Mouse (Mus musculus): Measurements from ENCODE around the gene Nkain4. TPM values are rescaled to one million over a fixed set of nuclear protein-coding genes. Genes with fewer than 3 reads are reported as not detected.

Gene Nkain4
- not detected for polyA plus RNA-seq (2014; fragmentation: Illumina TruSeq; extraction: RNeasy Lipid Tissue Mini Kit (QIAGEN cat#74804); ENCODE audit: low read depth, low replicate concordance)

DNA sequence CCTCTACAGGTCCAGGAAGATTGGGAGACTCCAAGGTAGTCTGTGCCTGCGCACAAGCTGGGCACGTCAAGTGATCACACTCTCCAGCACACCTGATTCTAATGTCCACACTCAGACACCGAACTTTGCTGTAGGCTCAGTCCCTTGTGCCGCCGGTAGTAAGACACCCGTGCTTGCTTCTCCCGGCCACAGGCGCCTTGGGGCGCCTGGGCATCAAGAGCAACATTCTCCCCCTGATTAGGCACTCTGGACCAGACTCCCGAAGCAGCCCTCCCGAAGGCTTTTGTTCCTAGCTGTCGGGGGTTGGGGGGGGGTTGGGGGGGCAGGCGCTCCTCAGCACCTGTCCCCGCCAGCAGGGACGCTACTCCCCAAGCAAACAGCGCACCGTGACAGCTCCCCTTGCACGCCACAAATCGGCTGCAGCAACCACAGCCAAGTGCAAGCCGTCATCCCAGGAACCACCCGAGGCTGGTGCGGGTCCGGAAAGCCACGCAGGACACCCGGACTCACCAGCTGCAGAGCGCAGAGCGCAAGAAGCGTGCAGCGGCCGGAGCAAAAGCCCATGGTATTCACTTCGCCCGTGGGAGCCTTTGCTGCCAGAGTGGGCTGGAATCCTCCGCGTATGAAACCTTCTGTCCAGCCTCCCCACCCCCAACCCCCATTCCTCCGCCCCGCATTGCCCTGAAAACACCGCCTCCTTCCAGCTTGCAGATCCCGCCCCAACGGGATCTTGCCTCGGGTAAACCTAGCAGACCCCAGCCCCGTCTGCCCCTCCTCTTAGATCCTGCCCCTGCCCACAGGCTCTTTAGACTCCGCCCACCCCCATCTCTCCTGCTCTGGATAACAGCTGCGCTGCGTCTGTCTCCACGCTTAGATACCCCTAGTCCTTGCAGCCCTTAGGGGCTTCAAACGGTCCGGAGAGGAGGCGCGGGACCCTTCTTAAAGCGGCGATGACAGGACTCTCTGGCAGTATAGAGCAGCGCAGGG lies at the start of gene Nkain4:
Nkain4 (minus strand) TSS at position 639 of the 987 bp plus-strand sequence.

DNA sequence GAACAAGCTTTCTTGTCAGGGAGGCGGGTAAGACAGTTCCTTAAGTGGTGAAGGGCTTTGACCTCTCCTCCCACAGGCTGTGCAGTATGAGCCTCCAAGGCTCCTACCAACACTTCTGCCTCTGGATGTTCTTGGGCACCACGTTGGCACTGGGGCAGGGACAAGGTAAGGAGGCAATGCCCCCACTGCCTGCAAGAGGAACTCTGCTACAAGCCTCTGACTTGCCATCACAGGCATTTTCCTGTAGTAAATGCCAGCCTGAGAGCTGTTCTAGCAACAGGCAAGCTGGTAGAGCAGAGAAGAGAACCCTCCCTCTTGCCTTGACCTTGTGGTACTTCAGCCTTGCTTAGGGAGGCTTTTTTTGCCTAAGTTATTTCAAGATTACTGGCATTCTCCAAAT lies 31.9 kb upstream of the Nkain4 start, which contains the start of gene Col20a1:
Col20a1 (plus strand) TSS at position 87 of the 400 bp plus-strand sequence.

DNA sequence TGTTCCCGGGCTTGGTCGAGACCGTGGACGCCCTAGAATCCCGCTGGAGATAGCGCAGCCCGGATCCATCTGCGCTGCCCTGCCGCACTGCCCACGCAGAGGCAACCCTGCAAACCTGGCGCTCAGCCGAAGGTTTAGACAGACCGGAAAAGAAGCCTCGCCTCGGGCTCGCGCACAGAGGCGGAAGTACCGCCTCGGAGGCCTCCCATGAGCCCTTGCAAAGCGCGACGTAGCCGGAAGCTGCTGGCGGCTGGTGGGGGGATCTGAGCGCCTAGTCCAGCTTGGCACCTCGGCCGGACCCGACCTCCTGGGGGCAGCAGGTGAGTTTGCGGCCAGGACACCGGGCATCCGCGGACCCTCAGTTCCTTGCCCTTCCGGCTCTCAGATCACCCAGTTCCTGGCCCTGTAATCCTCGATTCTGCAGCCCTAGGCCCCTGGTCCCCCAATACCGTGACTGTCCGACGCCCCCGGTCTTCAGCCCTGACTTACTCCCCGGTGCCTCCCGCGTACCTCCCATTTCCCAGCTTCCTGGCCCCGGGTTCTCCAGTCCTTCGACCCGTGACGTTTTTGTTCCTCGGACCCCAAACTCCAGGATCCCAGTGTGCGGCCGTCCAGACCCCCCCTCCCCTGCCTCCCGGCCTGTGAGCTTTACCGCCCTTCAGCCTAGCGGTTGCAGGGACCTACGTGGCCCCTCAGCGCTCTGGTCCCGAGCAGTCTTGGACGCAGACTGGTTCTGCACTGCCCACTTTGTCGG lies 12.7 kb upstream of the Nkain4 start, which contains the start of gene Arfgap1:
Arfgap1 (plus strand) TSS at position 216 of the 754 bp plus-strand sequence.

GRCm38 (mm10) chr2:180928723-180929122 lies 25.8 kb downstream of the Nkain4 start, which contains the start of gene Birc7:
Birc7 (plus strand) TSS chr2:180929023.

DNA sequence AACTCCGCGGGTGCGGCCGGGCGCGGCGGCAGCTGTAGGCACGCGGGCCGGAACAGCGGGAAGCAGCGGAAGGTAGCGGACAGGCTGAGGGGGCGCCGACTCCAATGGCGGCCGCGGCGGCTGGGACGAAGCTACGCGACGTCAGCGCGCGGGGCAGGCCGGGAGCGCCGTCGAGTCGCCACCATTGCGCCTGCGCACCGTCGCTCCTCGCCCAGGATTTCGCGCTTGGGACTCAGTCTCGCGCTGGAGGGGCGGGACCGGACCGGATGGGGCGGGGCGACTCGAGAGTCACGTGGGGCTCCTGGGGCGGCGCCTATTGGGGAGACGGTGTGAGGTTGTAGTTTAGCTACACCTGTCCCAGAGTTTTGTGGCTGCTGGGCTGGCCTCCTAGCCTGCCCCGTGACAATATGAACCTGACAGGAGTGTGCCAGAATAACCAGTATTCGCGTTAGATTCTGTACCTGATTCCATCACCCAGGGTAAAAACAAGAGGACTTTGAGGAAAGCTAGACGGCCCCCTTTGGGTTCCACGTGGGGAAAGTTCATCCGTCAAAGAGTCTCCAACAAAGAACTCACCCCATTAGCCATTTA lies 33.6 kb downstream of the Nkain4 start, which contains the start of gene Ythdf1:
Ythdf1 (minus strand) TSS at position 140 of the 591 bp plus-strand sequence.

Other genes with a start within 250 kb of the Nkain4 start
- gene Dido1, start 244.7 kb downstream of the Nkain4 start, polyA plus RNA-seq (2014; fragmentation: Illumina TruSeq; extraction: RNeasy Lipid Tissue Mini Kit (QIAGEN cat#74804); ENCODE audit: low read depth, low replicate concordance): 17.3 TPM
- gene Gid8, start 244.6 kb downstream of the Nkain4 start, polyA plus RNA-seq (2014; fragmentation: Illumina TruSeq; extraction: RNeasy Lipid Tissue Mini Kit (QIAGEN cat#74804); ENCODE audit: low read depth, low replicate concordance): 51.3 TPM
- not detected for gene Slc17a9, start 229.4 kb downstream of the Nkain4 start, polyA plus RNA-seq (2014; fragmentation: Illumina TruSeq; extraction: RNeasy Lipid Tissue Mini Kit (QIAGEN cat#74804); ENCODE audit: low read depth, low replicate concordance)
- gene Bhlhe23, start 177.8 kb downstream of the Nkain4 start, polyA plus RNA-seq (2014; fragmentation: Illumina TruSeq; extraction: RNeasy Lipid Tissue Mini Kit (QIAGEN cat#74804); ENCODE audit: low read depth, low replicate concordance): not detected
- 60.4 TPM for gene Ythdf1, start 33.8 kb downstream of the Nkain4 start, polyA plus RNA-seq (2014; fragmentation: Illumina TruSeq; extraction: RNeasy Lipid Tissue Mini Kit (QIAGEN cat#74804); ENCODE audit: low read depth, low replicate concordance)
- gene Birc7, start 25.7 kb downstream of the Nkain4 start, polyA plus RNA-seq (2014; fragmentation: Illumina TruSeq; extraction: RNeasy Lipid Tissue Mini Kit (QIAGEN cat#74804); ENCODE audit: low read depth, low replicate concordance): not detected
- 5.9 TPM for gene Arfgap1, start 12.5 kb upstream of the Nkain4 start, polyA plus RNA-seq (2014; fragmentation: Illumina TruSeq; extraction: RNeasy Lipid Tissue Mini Kit (QIAGEN cat#74804); ENCODE audit: low read depth, low replicate concordance)
- gene Col20a1, start 31.8 kb upstream of the Nkain4 start, polyA plus RNA-seq (2014; fragmentation: Illumina TruSeq; extraction: RNeasy Lipid Tissue Mini Kit (QIAGEN cat#74804); ENCODE audit: low read depth, low replicate concordance): not detected
- gene Chrna4, start 88.8 kb upstream of the Nkain4 start, polyA plus RNA-seq (2014; fragmentation: Illumina TruSeq; extraction: RNeasy Lipid Tissue Mini Kit (QIAGEN cat#74804); ENCODE audit: low read depth, low replicate concordance): 1.3 TPM
- gene Kcnq2, start 180.6 kb upstream of the Nkain4 start, polyA plus RNA-seq (2014; fragmentation: Illumina TruSeq; extraction: RNeasy Lipid Tissue Mini Kit (QIAGEN cat#74804); ENCODE audit: low read depth, low replicate concordance): 2.5 TPM
- gene Eef1a2, start 202.3 kb upstream of the Nkain4 start, polyA plus RNA-seq (2014; fragmentation: Illumina TruSeq; extraction: RNeasy Lipid Tissue Mini Kit (QIAGEN cat#74804); ENCODE audit: low read depth, low replicate concordance): 0.47 TPM
- 8.3 TPM for gene Ppdpf, start 232.5 kb upstream of the Nkain4 start, polyA plus RNA-seq (2014; fragmentation: Illumina TruSeq; extraction: RNeasy Lipid Tissue Mini Kit (QIAGEN cat#74804); ENCODE audit: low read depth, low replicate concordance)
- gene Ptk6, start 248.1 kb upstream of the Nkain4 start, polyA plus RNA-seq (2014; fragmentation: Illumina TruSeq; extraction: RNeasy Lipid Tissue Mini Kit (QIAGEN cat#74804); ENCODE audit: low read depth, low replicate concordance): not detected